Mouse (Mus musculus): ENCODE results near the gene Il12rb2.

DNA sequence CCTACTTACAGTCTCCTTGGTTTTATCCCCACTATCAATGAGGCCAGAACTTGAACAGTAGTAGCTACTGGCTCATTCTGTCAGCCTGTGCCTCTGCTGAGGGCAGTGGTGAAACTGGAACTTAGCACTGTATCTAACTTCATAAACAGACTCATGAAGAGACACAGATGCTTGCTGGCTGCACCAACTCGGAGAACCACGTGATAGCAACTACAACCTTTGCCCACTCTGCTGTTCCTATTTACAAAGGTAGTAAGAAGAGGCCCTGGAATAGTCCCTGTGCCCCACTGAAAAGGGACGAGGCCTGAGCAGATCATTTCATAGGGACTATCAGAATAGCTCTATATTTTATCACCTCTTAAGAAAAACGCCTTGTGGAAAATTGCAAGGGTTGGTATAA lies 75.7 kb downstream of the Il12rb2 start:
- TF ChIP-seq CTCF (IDR thresholded peaks at IDR 0.05; ENCODE audit: low read depth, low read length) (no peak), POLR2AphosphoS5 (IDR thresholded peaks at IDR 0.05; ENCODE audit: insufficient replicate concordance, low read depth, low read length) (no peak), GATA2 (IDR thresholded peaks at IDR 0.05; ENCODE audit: borderline replicate concordance, low read depth, low read length) (no peak)

Data from G1E (cell line).